Mouse (Mus musculus) heart, adult 2 months (tissue): ENCODE measurements around the gene Olfr510. TPM values are rescaled to one million over a fixed set of nuclear protein-coding genes. Genes with fewer than 3 reads are reported as not detected.

ENCODE experiments used
- DNase-seq, 2 experiments: peaks; one replicate each; pipeline ENCODE4 v3.0.0; 2021
- H3K27ac ChIP-seq: fragments of 200-600 bp; 2 replicates; pipeline ENCODE4 v1.8.1; 2022
- H3K27me3 ChIP-seq: fragments of 200-500 bp; 2 replicates; pipeline ENCODE4 v1.6.1; 2012; ENCODE audit warnings: mild to moderate bottlenecking, low read length, inconsistent platforms, mixed read lengths; ENCODE audit not compliant: control insufficient read depth, insufficient read depth
- H3K36me3 ChIP-seq: fragments of 200-500 bp; 2 replicates; pipeline ENCODE4 v1.6.1; 2012; ENCODE audit warnings: low read length, inconsistent platforms; ENCODE audit not compliant: control insufficient read depth, insufficient read depth
- H3K4me1 ChIP-seq: fragments of 200-500 bp; 2 replicates; pipeline ENCODE4 v1.6.1; 2011; ENCODE audit warnings: low read length; ENCODE audit not compliant: control insufficient read depth, insufficient read depth
- H3K4me3 ChIP-seq: fragments of 200-600 bp; 2 replicates; pipeline ENCODE4 v1.8.1; 2022
- H3K79me2 ChIP-seq: fragments of 200-500 bp; replicated peaks from 2 replicates; pipeline ENCODE4 v1.6.1; 2012; ENCODE audit warnings: mild to moderate bottlenecking, inconsistent platforms, low read length, moderate library complexity, mixed read lengths; ENCODE audit not compliant: control insufficient read depth, insufficient read depth
- H3K9ac ChIP-seq: fragments of 200-500 bp; 2 replicates; pipeline ENCODE4 v1.6.1; 2012; ENCODE audit warnings: low read depth, mild to moderate bottlenecking, control low read depth, inconsistent platforms, low read length, mixed read lengths
- CTCF ChIP-seq: fragments of 200-600 bp; IDR thresholded peaks from 2 replicates; pipeline ENCODE4 v1.8.1; 2022; ENCODE audit warnings: antibody characterized with exemption, mild to moderate bottlenecking, moderate library complexity
- EP300 ChIP-seq: fragments of 200-500 bp; IDR thresholded peaks from 2 replicates; pipeline ENCODE4 v1.6.1; 2011; ENCODE audit warnings: low read depth, low read length, control low read depth; ENCODE audit not compliant: insufficient read depth
- POLR2A ChIP-seq: fragments of 200-500 bp; IDR thresholded peaks from 2 replicates; pipeline ENCODE4 v1.6.1; 2011; ENCODE audit warnings: mild to moderate bottlenecking, low read depth, low read length, control low read depth; ENCODE audit not compliant: insufficient read depth
- WGBS: fragments of 180-500 bp; shearing (Covaris S2); methylation state at CpG from one replicate; pipeline ENCODE4 v1.1.7; 2018; 5-methylcytosine and 5-hydroxymethylcytosine counted together
- intact Hi-C: fragments of 180-260 bp; cut with DNase I; formaldehyde crosslinking; loops from one replicate; pipeline ENCODE4 v1.15.1; 2025
- polyA plus RNA-seq: library from polyadenylated mRNA; depleted of rRNA; stranded (reverse); fragments of >200 nt; gene quantifications from 2 replicates; pipeline ENCODE4 v1.2.3, GENCODE M21; 2012; rRNA removed
- total RNA-seq, 2 experiments: library from RNA; stranded (reverse); gene quantifications; 2 replicates each; pipeline ENCODE4 v1.2.3; 2021

The Olfr510 gene
- total and polyA plus RNA-seq, 3 experiments: not detected

GRCm38 (mm10) chr7:108678886-108679285 is 12.7 kb downstream of the Olfr510 start:
- H3K27ac ChIP-seq: no peak overlapping the region
- H3K79me2 ChIP-seq: no peaks in the 10 kb centered on the region
- DNase-seq: no peak
- no peaks in the 10 kb centered on the region for H3K36me3 ChIP-seq
- H3K27me3 ChIP-seq: no peaks in the 10 kb centered on the region
- H3K9ac ChIP-seq: no peak overlapping the region
- H3K4me1 ChIP-seq: no peaks in the 10 kb centered on the region
- TF ChIP-seq CTCF (no peak), EP300 (no peak), POLR2A (no peak)
- intact Hi-C loops: no loop called here
- 81% methylated on average over 4 of the region's 4 CpGs for WGBS
- no peak overlapping the region for H3K4me3 ChIP-seq

GRCm38 (mm10) chr7:108713020-108713419 is 46.8 kb downstream of the Olfr510 start, which contains the start of gene Olfr512:
Gene Olfr512, plus strand, starts transcription at chr7:108713320.
- no peaks in the 10 kb centered on the region for H3K36me3 ChIP-seq
- DNase-seq: no peak
- H3K9ac ChIP-seq: no peak within 1 kb of the TSS
- H3K27me3 ChIP-seq: no peaks in the 10 kb centered on the region
- no peak within 1 kb of the TSS for H3K4me3 ChIP-seq
- intact Hi-C loops: no loop called here
- no peaks in the 10 kb centered on the region for H3K4me1 ChIP-seq
- no peaks in the 10 kb centered on the region for H3K79me2 ChIP-seq
- TF ChIP-seq CTCF: no peak
- no peak for TF ChIP-seq POLR2A
- no peak for TF ChIP-seq EP300
- H3K27ac ChIP-seq: no peak within 1 kb of the TSS

Other genes starting within 250 kb of the Olfr510 start
- not detected for gene Olfr497, start 246.0 kb upstream of the Olfr510 start, total RNA-seq
- not detected in 2 replicates for gene Olfr497, start 246.0 kb upstream of the Olfr510 start, polyA plus RNA-seq
- gene Olfr498, start 201.1 kb upstream of the Olfr510 start, total RNA-seq: not detected
- gene Olfr498, start 201.1 kb upstream of the Olfr510 start, polyA plus RNA-seq: not detected in 2 replicates
- not detected for gene Olfr502, start 141.4 kb upstream of the Olfr510 start, total RNA-seq
- not detected in 2 replicates for gene Olfr502, start 141.4 kb upstream of the Olfr510 start, polyA plus RNA-seq
- gene Olfr503, start 121.9 kb upstream of the Olfr510 start, total RNA-seq: not detected
- gene Olfr503, start 121.9 kb upstream of the Olfr510 start, polyA plus RNA-seq: not detected in 2 replicates
- gene Olfr504, start 100.6 kb upstream of the Olfr510 start, total RNA-seq: not detected
- not detected in 2 replicates for gene Olfr504, start 100.6 kb upstream of the Olfr510 start, polyA plus RNA-seq
- gene Olfr506, start 55.6 kb upstream of the Olfr510 start, total RNA-seq: not detected
- not detected in 2 replicates for gene Olfr506, start 55.6 kb upstream of the Olfr510 start, polyA plus RNA-seq
- not detected for gene Olfr507, start 44.6 kb upstream of the Olfr510 start, total RNA-seq
- not detected in 2 replicates for gene Olfr507, start 44.6 kb upstream of the Olfr510 start, polyA plus RNA-seq
- gene Olfr508, start 36.4 kb upstream of the Olfr510 start, total RNA-seq: not detected
- gene Olfr508, start 36.4 kb upstream of the Olfr510 start, polyA plus RNA-seq: not detected in 2 replicates
- gene Olfr509, start 14.5 kb upstream of the Olfr510 start, total RNA-seq: not detected
- gene Olfr509, start 14.5 kb upstream of the Olfr510 start, polyA plus RNA-seq: not detected in 2 replicates
- not detected for gene Olfr512, start 46.9 kb downstream of the Olfr510 start, total RNA-seq
- not detected in 2 replicates for gene Olfr512, start 46.9 kb downstream of the Olfr510 start, polyA plus RNA-seq
- not detected for gene Olfr513, start 84.6 kb downstream of the Olfr510 start, total RNA-seq
- gene Olfr513, start 84.6 kb downstream of the Olfr510 start, polyA plus RNA-seq: not detected in 2 replicates
- gene Olfr514, start 159.6 kb downstream of the Olfr510 start, total RNA-seq: not detected
- not detected in 2 replicates for gene Olfr514, start 159.6 kb downstream of the Olfr510 start, polyA plus RNA-seq
- gene Olfr516, start 184.1 kb downstream of the Olfr510 start, total RNA-seq: not detected
- gene Olfr516, start 184.1 kb downstream of the Olfr510 start, polyA plus RNA-seq: not detected in 2 replicates
- gene Olfr517, start 206.0 kb downstream of the Olfr510 start, total RNA-seq: not detected
- gene Olfr517, start 206.0 kb downstream of the Olfr510 start, polyA plus RNA-seq: not detected in 2 replicates
- not detected for gene Olfr518, start 218.6 kb downstream of the Olfr510 start, total RNA-seq
- gene Olfr518, start 218.6 kb downstream of the Olfr510 start, polyA plus RNA-seq: not detected in 2 replicates
- gene Olfr519, start 228.0 kb downstream of the Olfr510 start, total RNA-seq: not detected
- gene Olfr519, start 228.0 kb downstream of the Olfr510 start, polyA plus RNA-seq: not detected in 2 replicates